Mouse (Mus musculus): ENCODE results near the gene Rbm45. TPM values are rescaled to one million over a fixed set of nuclear protein-coding genes. Genes with fewer than 3 reads are reported as not detected.

Rbm45 gene
- total and polyA plus RNA-seq, 2 experiments from 2014 or later: 17.9 to 37.5 TPM

- Histone ChIP-seq H3K4me1 (ENCODE audit: insufficient read depth, low read length) (no peaks in the 10 kb centered on the region), H3K36me3 (ENCODE audit: insufficient read depth, low read length) (peaks cover 23% of the 10 kb centered on the region), H3K4me2 (ENCODE audit: low read depth, low read length, poor library complexity, severe bottlenecking) (no peak overlapping the region), H3K4me3 (ENCODE audit: low read depth, low read length) (no peak overlapping the region), H3K27ac (ENCODE audit: low read depth, low read length) (no peak overlapping the region), H3K27me3 (ENCODE audit: insufficient read depth, low read length) (no peaks in the 10 kb centered on the region), H3K9me3 (ENCODE audit: low read length) (no peaks in the 10 kb centered on the region), H3K9ac (replicated peaks; ENCODE audit: low read length, poor library complexity, severe bottlenecking) (no peak overlapping the region)
- DNase-seq (ENCODE audit: low spot score): no peak
- no peak for ATAC-seq (ENCODE audit: low FRiP score)
- TF ChIP-seq CTCF (IDR thresholded peaks at IDR 0.05): no peak
- WGBS: 95% methylated on average over 4 of the region's 4 CpGs
Measured at GRCm38 (mm10) chr2:76372244-76372643, 2.5 kb downstream of the Rbm45 start.

DNA sequence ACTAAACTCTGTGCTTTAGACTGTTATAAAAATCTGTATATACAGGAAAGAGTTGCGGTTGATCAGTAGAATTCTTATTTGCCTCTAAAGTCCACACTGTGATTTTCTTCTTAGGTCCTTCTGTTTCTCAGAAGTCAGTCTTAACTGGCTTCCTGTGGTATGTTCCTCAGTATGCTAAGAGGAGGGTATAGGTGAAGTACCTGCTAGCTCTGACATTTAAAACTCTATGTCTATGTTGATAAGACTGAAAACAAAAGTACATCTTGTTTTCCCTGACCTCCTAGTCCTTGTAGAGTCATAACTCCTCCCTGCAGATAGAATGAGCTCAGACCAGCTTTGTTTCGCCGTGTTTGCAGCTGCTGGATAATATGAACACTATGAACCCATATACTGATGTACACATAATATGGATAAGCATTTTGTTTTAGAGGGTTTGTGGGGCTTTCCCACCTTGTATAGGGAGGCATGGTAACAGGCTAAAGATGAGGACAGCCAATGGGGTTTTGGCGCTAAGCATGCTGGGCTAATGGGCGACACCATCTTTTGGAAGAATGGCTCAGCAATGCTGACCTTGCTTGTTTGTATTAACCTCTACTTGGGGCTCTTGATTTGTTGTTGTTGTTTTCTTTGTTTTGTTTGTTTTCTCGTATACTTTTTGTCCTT, 4.9 kb downstream of the Rbm45 start:
- no peak for TF ChIP-seq CTCF (IDR thresholded peaks at IDR 0.05)
- H3K9me3 ChIP-seq (ENCODE audit: low read length): no peaks in the 10 kb centered on the region
- no peak for ATAC-seq (ENCODE audit: low FRiP score)
- DNase-seq (ENCODE audit: low spot score): no peak
- peaks cover 42% of the 10 kb centered on the region for H3K36me3 ChIP-seq (ENCODE audit: insufficient read depth, low read length)
- H3K27me3 ChIP-seq (ENCODE audit: insufficient read depth, low read length): no peaks in the 10 kb centered on the region
- H3K27ac ChIP-seq (ENCODE audit: low read depth, low read length): no peak overlapping the region
- no peak overlapping the region for H3K9ac ChIP-seq (replicated peaks; ENCODE audit: low read length, poor library complexity, severe bottlenecking)
- no peaks in the 10 kb centered on the region for H3K4me1 ChIP-seq (ENCODE audit: insufficient read depth, low read length)
- H3K4me3 ChIP-seq (ENCODE audit: low read depth, low read length): no peak overlapping the region
- 92% methylated on average over 6 of the region's 6 CpGs for WGBS
- no peak overlapping the region for H3K4me2 ChIP-seq (ENCODE audit: low read depth, low read length, poor library complexity, severe bottlenecking)

DNA sequence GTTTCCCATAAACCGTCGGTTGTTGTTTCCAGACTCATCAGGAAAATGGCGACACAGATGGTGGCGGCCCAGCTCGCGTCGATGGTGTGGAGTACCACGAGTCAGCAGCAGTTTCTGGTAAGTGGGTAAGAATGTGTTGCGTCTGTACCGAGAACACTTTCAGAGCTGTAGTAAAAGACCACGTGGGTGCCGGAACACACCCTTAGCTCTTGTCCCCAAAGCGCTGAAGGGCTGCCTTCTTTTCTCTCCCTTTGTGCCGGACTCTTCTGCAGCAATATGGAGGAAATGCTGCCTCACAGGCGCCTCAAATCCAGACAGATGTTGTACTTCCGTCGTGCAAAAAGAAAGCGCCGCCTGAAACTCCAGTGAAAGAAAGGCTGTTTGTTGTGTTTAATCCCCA, 8.9 kb downstream of the Rbm45 start:
- DNase-seq (ENCODE audit: low spot score): no peak
- no peak for ATAC-seq (ENCODE audit: low FRiP score)
- no peak overlapping the region for H3K4me3 ChIP-seq (ENCODE audit: low read depth, low read length)
- H3K4me2 ChIP-seq (ENCODE audit: low read depth, low read length, poor library complexity, severe bottlenecking): no peak overlapping the region
- WGBS: 96% methylated on average over 19 of the region's 19 CpGs
- no peak overlapping the region for H3K27ac ChIP-seq (ENCODE audit: low read depth, low read length)
- H3K9me3 ChIP-seq (ENCODE audit: low read length): no peaks in the 10 kb centered on the region
- TF ChIP-seq CTCF (IDR thresholded peaks at IDR 0.05): no peak
- no peaks in the 10 kb centered on the region for H3K4me1 ChIP-seq (ENCODE audit: insufficient read depth, low read length)
- H3K27me3 ChIP-seq (ENCODE audit: insufficient read depth, low read length): no peaks in the 10 kb centered on the region
- no peak overlapping the region for H3K9ac ChIP-seq (replicated peaks; ENCODE audit: low read length, poor library complexity, severe bottlenecking)
- H3K36me3 ChIP-seq (ENCODE audit: insufficient read depth, low read length): peaks cover 60% of the 10 kb centered on the region

DNA sequence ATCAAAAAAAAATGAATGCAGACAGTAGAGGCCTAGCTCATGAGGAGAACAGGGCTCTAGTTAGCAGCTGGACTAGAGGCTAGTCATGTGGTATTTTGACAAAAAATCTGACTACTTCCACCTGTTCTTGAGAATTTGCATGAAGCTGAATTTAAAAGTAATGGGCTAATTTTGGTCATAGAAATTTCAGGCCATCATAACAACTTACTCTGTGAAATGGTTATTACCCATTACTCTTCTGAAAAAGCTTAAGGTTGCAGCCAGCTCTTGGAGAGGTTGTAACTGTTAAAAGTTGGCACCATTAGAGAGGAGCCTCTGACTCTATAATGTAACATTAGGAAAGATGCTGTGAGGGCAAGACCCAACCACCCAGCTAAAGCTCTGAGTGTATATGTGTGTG, 16.7 kb downstream of the Rbm45 start:
- Histone ChIP-seq H3K27me3 (ENCODE audit: insufficient read depth, low read length) (no peaks in the 10 kb centered on the region), H3K36me3 (ENCODE audit: insufficient read depth, low read length) (peaks cover 18% of the 10 kb centered on the region), H3K9me3 (ENCODE audit: low read length) (no peaks in the 10 kb centered on the region), H3K4me1 (ENCODE audit: insufficient read depth, low read length) (no peaks in the 10 kb centered on the region), H3K4me2 (ENCODE audit: low read depth, low read length, poor library complexity, severe bottlenecking) (no peak overlapping the region), H3K9ac (replicated peaks; ENCODE audit: low read length, poor library complexity, severe bottlenecking) (no peak overlapping the region), H3K27ac (ENCODE audit: low read depth, low read length) (no peak overlapping the region), H3K4me3 (ENCODE audit: low read depth, low read length) (no peak overlapping the region)
- no peak for DNase-seq (ENCODE audit: low spot score)
- no peak for TF ChIP-seq CTCF (IDR thresholded peaks at IDR 0.05)
- no peak for ATAC-seq (ENCODE audit: low FRiP score)

DNA sequence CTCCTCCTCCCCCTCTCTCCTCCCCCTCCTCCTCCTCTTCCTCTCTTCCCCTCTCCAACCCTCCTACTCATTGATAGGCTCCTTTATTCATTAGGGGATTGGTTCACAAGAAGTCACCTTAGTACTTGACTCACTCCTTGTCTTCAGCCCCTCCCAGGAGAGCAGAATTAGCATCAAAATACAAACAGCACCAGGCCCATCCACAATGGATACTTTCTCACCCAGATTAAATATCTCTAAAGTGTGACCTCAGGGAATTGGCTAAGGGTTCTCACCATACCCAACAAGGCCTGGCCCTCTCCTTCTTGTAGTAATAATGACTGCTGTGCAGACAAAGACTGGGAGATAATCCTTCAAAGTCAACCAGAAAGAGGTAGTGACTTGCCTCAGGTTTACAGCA, 30.4 kb downstream of the Rbm45 start:
- H3K4me2 ChIP-seq (ENCODE audit: low read depth, low read length, poor library complexity, severe bottlenecking): no peak overlapping the region
- no peak for DNase-seq (ENCODE audit: low spot score)
- no peak for ATAC-seq (ENCODE audit: low FRiP score)
- no peaks in the 10 kb centered on the region for H3K27me3 ChIP-seq (ENCODE audit: insufficient read depth, low read length)
- no peaks in the 10 kb centered on the region for H3K4me1 ChIP-seq (ENCODE audit: insufficient read depth, low read length)
- no peak overlapping the region for H3K9ac ChIP-seq (replicated peaks; ENCODE audit: low read length, poor library complexity, severe bottlenecking)
- no peak overlapping the region for H3K27ac ChIP-seq (ENCODE audit: low read depth, low read length)
- TF ChIP-seq CTCF (IDR thresholded peaks at IDR 0.05): no peak
- no peak overlapping the region for H3K4me3 ChIP-seq (ENCODE audit: low read depth, low read length)
- no peaks in the 10 kb centered on the region for H3K36me3 ChIP-seq (ENCODE audit: insufficient read depth, low read length)
- H3K9me3 ChIP-seq (ENCODE audit: low read length): no peaks in the 10 kb centered on the region

DNA sequence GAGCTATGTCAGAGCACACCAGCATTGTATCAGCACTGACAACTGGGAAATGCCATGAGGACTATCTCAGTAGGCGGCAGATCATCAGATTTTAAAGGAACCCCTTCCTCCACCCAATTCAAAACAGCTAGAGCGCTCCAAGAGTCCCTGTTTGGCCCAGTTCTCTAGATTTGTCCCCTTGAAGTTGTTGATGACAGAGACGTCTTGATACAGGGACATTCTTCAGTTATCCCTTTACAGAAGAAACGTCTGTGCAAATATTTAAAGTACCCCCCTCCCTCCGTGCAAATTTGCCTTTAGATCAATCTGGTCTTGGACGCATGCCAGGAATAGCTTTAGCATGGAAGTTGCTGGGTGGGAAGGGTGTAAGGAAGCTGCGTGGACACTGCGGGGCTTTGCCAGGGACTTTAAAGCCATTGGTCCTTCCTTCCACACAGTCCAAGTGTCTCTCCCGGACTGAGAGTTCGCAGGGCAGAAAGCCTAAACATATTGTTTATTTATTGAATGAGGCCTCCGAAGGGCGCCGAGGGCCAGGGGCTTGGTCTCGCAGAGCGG, 35.9 kb downstream of the Rbm45 start:
- Histone ChIP-seq H3K27me3 (ENCODE audit: insufficient read depth, low read length) (no peaks in the 10 kb centered on the region), H3K36me3 (ENCODE audit: insufficient read depth, low read length) (no peaks in the 10 kb centered on the region), H3K4me1 (ENCODE audit: insufficient read depth, low read length) (peaks cover 4% of the 10 kb centered on the region), H3K9me3 (ENCODE audit: low read length) (no peaks in the 10 kb centered on the region), H3K4me2 (ENCODE audit: low read depth, low read length, poor library complexity, severe bottlenecking) (peak overlapping the region; percentile 83), H3K4me3 (ENCODE audit: low read depth, low read length) (peak overlapping the region; percentile 96), H3K27ac (ENCODE audit: low read depth, low read length) (peak overlapping the region; percentile 95), H3K9ac (replicated peaks; ENCODE audit: low read length, poor library complexity, severe bottlenecking) (peak overlapping the region; percentile 96)
- 2% methylated on average over 15 of the region's 15 CpGs for WGBS
- DNase-seq (ENCODE audit: low spot score) (peak; percentile 57), ATAC-seq (ENCODE audit: low FRiP score) (peak; percentile 54)
- TF ChIP-seq CTCF (IDR thresholded peaks at IDR 0.05): no peak
